Mouse (Mus musculus) c-Kit-positive CD71-positive TER-119-positive erythroid progenitor cells, embryonic 14.5 days (primary cell): ENCODE measurements around the gene Serpina1b.
"Not testable (repeated sequence)": the region's sequence is repeated elsewhere in the genome, so short reads cannot be mapped to it uniquely, and the experiment has no call there.

Experiments
- DNase-seq: peaks from one replicate; pipeline ENCODE4 v3.0.0-alpha.2; 2013; ENCODE audit warnings: low spot score

The Serpina1b gene

DNA sequence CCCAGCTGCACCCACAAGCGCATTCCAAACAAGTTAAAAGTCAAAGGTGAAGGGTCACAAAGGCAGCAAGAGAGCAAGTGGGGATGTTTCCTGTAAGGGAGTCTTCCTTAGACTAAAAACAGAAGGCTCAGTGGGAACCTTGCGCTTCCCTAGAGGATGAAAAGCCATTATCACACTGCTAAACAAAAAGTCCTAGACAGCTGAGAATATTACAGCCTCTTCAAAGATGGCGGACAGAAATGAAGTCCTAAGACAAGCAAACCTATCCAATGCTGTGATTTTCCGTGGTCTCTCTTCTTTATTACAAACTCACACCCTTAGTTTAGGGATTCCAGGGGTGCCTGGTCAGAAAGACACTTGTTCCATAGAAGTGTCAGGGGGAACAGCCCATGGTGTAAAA is at the start of gene Serpina1b:
Gene Serpina1b, minus strand, starts transcription at position 101 of the 400 bp plus-strand sequence.
- DNase-seq: not testable (repeated sequence)

DNA sequence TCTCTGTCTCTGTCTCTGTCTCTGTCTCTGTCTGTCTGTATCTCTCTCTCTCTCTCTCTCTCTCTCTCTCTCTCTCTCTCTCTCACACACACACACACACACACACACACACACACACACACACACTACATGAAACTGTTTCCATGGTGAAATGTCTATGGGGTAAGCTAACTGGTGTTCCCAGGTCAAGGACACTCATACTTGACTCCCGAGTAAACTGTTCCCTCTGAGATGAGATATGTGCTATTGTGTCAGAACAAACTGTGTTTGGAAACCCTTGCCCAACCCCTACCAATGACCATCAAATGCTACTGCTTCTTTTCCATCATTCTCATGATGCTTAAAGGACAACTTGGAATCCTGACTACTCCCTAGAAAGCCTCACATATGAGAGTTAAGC is 36.7 kb upstream of the Serpina1b start:
- not testable (repeated sequence) for DNase-seq

DNA sequence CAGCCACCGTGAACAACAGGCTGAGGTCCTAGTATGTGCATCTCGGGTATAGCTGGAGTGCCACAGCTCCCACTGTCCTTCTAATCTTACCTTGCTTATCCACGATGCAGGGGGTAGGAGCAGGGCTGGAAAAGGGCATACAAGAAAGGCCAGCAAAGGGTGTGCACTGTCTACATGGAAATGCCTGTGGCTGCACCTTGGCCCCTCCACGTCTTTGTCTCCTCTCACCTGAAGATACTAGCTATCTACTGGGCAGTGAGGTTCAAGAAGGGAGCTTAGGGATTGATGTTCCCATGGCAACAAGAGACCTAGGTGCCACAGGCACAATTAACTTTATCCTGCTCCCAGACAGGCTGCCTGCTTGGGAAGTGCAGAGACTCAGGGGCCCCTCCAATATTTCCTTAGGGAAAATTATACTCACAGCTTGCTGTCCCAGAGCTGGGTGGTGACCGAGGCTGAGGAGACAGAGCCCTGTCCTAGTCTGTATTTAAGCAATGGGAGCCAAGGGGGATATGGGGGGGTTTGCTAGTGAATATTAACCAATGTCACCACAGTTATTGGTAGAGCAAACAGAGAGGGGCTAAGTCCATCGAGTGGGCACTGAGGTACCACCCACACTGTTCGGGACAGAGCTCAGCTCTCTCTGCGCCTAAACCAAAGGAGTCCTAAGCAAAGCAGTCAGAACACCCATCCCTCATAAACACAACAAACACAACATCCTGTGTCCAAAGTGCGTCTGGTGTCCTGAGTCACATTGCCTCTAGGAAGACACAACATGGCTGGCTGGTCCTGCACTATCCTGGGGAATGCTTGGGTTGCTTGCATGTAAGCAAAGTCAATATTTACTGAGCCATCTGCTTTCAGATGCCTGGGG is 33.2 kb upstream of the Serpina1b start, which contains the start of gene Serpina1a:
Gene Serpina1a, minus strand, starts transcription at position 462 of the 874 bp plus-strand sequence.
- DNase-seq: not testable (repeated sequence)

DNA sequence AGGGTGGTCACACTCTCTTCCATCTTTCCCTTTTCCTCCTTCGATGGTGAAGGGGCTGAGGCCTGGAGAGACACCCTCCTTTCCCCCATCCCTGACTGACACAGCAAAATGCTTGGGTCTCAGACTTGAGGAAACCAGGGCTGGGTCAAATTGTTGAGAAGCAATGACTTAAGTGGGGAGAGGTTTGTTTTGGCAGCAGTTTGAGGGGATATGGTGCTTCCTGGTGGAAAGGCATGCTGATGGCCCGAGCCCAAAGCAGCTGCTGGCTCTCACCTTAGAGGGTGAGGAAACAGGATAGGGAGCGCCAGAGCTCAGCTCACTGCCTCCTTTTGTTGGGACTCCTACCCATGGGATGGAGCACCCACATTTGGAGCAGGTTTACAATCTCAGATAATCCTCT is 30.8 kb upstream of the Serpina1b start:
- no peak for DNase-seq

DNA sequence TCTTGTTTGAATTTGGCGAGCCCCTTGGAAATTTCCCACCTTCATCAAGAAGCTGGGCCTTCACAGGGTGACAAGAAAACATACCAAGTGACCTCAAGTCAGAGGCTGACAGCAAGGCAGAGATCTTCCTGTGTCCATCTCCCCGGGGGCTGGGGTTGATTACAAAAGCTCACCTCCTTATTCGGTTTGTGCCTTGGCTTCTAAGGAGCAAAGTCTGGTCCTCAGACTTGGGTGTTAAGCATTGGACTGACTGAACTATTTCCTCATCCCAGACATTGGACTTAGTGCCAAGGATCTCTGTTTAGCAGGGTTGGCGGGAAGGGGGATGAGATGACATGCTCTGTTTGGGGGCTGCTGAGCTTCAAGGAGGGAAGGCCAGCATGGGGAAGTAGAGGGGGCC is 30.4 kb upstream of the Serpina1b start:
- not testable (repeated sequence) for DNase-seq

DNA sequence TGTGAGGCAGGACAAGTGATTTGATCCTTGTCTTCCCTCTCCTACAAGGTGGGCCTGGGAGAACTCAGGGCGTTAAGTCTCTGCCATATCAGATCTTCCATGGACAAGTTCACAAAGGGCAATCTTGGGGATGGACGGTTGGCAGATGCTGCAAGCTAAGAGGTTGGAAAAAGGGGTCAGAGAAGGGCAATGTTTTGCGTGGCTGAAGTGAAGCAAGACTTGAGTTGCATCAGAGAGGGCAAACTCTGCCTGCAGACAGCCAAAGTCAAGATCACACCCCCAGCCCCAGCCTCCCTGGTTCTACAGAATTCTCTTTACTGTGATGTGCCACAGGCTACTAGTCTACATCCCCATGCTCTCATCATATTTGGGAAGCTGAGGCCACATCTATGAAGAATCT is 29.4 kb upstream of the Serpina1b start:
- DNase-seq: not testable (repeated sequence)

DNA sequence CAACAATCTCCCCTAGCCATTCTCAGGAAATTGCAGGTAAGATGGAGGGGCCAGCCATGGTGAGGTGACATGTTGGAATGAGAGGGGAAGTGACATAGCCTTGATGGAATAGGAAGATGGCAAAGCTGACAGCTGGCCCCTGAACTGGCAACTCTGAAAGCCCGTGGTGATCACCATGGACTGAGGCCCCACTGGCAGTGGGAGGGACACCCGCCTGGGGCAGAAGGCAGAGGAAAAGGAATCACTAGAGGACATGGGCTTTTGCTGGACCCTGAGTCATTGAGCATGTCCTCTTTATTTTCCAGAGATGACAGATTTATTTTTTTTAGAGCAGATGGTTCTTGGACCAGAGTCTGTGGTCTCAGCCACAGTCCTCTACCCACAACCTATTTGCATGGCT is 22.9 kb upstream of the Serpina1b start:
- DNase-seq: not testable (repeated sequence)

DNA sequence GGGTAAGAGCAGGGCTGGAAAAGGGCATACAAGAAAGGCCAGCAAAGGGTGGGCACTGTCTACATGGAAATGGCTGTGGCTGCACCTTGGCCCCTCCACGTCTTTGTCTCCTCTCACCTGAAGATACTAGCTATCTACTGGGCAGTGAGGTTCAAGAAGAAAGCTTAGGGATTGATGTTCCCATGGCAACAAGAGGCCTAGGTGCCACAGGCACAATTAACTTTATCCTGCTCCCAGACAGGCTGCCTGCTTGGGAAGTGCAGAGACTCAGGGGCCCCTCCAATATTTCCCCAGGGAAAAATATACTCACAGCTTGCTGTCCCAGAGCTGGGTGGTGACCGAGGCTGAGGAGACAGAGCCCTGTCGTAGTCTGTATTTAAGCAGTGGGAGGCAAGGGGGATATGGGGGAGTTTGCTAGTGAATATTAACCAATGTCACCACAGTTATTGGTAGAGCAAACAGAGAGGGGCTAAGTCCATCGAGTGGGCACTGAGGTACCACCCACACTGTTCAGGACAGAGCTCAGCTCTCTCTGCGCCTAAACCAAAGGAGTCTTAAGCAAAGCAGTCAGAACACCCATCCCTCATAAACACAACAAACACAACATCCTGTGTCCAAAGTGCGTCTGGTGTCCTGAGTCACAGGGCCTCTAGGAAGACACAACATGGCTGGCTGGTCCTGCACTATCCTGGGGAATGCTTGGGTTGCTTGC is 2.4 kb downstream of the Serpina1b start:
- DNase-seq: not testable (repeated sequence)

DNA sequence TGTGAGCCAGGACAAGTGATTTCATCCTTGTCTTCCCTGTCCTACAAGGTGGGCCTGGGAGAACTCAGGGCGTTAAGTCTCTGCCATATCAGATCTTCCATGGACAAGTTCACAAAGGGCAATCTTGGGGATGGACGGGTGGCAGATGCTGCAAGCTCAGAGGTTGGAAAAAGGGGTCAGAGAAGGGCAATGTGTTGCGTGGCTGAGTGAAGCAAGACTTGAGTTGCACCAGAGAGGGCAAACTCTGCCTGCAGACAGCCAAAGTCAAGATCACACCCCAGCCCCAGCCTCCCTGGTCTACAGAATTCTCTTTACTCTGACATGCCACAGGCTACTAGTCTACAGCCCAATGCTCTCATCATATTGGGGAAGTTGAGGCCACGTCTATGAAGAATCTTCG is 6.3 kb downstream of the Serpina1b start:
- not testable (repeated sequence) for DNase-seq

DNA sequence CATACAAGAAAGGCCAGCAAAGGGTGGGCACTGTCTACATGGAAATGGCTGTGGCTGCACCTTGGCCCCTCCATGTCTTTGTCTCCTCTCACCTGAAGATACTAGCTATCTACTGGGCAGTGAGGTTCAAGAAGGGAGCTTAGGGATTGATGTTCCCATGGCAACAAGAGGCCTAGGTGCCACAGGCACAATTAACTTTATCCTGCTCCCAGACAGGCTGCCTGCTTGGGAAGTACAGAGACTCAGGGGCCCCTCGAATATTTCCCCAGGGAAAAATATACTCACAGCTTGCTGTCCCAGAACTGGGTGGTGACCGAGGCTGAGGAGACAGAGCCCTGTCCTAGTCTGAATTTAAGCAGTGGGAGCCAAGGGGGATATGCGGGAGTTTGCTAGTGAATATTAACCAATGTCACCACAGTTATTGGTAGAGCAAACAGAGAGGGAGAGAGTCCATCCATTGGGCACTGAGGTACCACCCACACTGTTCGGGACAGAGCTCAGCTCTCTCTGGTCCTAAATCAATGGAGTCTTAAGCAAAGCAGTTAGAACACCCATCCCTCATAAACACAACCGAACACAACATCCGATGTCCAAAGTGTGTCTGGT is 56.8 kb downstream of the Serpina1b start, which contains the start of gene Serpina1d:
Gene Serpina1d, minus strand, starts transcription at position 347 of the 606 bp plus-strand sequence.
- not testable (repeated sequence) for DNase-seq

DNA sequence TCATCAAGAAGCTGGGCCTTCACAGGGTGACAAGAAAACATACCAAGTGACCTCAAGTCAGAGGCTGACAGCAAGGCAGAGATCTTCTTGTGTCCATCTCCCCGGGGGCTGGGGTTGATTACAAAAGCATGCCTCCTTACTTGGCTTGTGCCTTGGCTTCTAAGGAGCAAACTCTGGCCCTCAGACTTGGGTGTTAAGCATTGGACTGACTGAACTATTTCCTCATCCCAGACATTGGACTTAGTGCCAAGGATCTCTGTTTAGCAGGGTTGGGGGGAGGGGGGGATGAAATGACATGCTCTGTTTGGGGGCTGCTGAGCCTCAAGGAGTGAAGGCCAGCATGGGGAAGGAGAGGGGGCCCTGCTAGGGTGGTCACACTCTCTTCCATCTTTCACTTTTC is 59.6 kb downstream of the Serpina1b start:
- not testable (repeated sequence) for DNase-seq

DNA sequence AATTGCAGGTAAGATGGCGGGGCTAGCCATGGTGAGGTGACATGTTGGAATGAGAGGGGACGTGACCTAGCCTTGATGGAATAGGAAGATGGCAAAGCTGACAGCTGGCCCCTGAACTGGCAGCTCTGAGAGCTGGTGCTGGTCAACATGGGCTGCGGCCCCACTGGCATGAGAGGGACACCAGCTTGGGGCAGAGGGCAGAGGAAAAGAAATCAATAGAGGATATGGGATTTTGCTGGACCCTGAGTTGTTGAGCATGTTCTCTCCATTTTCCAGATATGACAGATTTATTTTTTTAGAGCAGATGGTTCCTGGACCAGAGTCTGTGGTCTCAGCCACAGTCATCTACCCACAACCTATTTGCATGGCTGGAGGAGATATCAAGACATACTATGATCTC is 67.1 kb downstream of the Serpina1b start:
- not testable (repeated sequence) for DNase-seq

DNA sequence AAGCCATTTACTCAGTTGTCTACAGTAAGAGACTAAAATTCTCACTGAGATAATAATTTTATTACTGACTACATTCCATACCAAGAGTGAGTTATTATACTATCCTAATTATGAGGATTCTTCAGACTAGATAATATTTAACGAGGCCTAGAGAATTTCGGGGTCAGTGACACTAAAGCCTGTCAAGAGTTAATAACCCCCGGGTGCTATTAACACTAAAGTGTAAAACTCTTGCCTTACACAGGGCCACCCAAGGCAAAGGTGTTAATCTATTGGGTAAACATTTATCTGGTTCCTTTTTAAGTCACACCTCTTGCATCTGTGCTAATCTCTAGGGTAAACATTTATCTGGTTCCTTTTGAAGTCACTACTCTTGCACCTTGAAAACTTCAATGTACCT is 69.9 kb downstream of the Serpina1b start:
- not testable (repeated sequence) for DNase-seq

DNA sequence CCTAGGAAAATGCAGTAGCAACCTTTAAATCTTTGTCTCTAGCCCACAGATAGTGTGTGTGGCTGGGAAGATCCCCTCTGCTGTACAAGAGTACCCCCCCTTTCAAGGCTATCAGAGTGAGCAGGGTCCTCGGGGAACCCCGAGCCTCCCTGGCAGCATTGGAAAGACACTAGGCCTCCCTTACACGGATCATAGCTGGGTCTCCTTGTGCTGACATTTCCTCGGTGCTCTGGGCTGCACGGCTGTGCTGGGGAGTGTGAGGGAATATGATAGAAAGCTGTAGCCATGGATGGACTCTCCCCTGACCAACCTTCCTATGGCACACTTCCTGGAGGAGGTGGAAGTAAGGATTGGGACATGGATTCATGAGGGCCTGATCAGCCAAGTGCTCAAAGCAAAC is 84.2 kb downstream of the Serpina1b start:
- not testable (repeated sequence) for DNase-seq

DNA sequence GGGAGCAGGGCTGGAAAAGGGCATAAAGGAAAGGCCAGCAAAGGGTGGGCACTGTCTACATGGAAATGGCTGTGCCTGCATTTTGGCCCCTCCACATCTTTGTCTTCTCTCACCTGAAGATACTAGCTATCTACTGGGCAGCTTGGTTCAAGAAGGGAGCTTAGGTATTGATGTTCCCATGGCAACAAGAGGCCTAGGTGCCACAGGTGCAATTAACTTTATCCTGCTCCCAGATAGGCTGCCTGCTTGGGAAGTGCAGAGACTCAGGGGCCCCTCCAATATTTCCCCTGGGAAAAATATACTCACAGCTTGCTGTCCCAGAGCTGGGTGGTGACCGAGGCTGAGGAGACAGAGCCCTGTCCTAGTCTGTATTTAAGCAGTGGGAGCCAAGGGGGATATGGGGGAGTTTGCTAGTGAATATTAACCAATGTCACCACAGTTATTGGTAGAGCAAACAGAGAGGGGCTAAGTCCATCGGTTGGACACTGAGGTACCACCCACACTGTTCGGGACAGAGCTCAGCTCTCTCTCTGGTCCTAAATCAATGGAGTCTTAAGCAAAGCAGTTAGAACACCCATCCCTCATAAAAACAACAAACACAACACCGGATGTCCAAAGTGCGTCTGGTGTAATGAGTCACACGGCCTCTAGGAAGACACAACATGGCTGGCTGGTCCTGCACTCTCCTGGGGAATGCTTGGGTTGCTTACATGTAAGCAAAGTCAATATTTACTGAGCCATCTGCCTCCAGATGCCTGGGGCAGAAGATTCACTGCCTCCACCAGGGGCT is 92.2 kb downstream of the Serpina1b start:
- not testable (repeated sequence) for DNase-seq

DNA sequence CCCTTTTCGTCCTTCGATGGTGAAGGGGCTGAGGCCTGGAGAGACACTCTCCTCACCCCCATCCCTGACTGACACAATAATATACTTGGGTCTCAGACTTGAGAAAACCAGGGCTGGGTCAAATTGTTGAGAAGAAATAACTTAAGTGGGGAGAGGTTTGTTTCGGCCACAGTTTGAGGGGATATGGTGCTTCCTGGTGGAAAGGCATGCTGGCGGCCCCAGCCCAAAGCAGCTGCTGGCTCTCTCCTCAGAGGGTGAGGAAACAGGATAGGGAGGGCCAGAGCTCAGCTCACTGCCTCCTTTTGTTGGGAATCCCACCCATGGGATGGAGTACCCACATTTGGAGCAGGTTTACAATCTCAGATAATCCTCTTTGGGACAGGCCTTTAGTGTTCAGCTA is 94.6 kb downstream of the Serpina1b start:
- not testable (repeated sequence) for DNase-seq

DNA sequence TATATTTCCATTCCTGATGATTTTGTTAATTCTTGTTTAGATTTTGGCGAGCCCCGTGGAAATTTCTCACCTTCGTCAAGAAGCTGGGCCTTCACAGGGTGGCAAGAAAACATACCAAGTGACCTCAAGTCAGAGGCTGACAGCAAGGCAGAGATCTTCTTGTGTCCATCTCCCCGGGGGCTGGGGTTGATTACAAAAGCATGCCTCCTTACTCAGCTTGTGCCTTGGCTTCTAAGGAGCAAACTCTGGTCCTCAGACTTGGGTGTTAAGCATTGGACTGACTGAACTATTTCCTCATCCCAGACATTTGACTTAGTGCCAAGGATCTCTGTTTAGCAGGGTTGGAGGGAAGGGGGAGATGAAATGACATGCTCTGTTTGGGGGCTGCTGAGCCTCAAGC is 95.1 kb downstream of the Serpina1b start:
- DNase-seq: not testable (repeated sequence)

DNA sequence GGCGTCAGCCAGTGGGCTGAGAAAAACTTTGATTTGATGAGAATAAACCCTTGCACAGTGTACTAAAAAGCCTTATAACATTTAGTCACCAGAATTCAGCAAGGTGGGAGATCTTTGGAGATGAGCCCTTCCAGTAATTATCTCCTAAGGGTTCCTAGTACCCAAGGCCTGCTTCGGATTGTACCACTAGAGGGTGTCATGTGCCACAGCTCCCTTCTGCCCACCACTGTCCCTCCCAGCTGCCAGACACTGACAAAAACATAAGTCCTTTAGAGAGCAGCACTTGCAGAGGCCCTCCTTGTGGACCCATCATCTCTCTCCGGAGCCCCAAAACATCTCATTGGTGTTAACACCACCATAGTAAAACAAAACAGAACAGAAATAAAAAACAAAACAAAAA is 118.6 kb downstream of the Serpina1b start:
- no peak for DNase-seq

DNA sequence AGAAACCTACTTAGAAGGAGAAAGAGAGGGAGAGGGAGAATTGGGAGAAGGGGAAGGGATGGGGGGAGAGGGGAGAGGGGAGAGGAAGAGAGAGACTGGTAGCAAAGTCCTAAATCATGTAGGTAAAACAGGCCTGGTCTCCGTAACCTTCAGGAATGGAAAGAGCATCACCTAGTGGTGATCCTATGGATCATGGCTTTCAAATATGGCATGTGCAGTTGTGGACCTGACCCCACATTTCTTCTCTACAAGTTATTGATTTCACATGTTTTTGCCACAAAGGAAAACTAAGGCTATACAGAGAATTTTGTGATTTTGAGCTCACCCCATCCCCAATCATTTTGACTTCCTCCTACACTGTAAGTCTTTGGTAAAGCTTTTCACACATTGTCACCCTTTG is 119.8 kb downstream of the Serpina1b start:
- DNase-seq: no peak

DNA sequence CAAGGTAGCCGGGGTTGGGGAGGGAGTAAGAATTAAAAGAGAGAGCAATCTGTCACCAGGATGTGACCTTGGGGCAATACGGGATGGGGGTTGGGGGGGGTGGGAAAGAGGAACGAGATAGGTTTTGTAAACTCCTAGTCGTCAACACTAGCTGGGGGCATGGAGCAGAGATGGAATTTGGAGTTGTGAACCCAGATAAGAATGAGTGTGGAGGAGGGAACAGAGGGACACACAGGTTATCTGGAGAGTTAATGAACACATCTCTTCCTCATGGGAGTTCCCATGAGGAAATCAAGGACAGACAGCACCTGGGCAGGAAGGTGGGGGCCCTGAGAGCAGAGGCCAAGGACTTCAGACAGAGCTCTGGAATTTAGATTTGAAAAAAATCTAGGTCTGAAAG is 124.1 kb downstream of the Serpina1b start:
- DNase-seq: no peak

DNA sequence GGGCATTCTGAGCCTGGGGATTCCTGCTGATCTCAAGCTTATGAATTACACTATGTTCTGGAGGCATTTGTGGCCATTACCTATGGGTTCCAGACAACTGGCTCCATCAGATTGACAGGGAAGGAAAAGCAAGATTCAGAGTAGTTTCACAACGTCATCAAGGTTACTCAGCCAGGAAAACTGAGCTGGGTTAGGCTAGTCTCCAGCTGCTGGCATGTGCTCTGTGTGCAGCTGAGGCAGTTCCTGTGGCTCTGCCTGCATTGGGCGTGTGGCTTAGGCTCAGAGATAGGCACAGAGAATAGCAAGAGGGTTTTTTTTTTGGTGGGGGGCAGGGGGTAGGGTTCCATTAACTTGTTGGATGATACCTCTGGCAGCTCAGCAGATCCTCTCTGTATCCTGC is 124.6 kb downstream of the Serpina1b start:
- no peak for DNase-seq
